Mouse (Mus musculus) hindbrain, embryonic 14.5 days (tissue): Measurements from ENCODE around the gene Olfr461. TPM values are rescaled to one million over a fixed set of nuclear protein-coding genes. Genes with fewer than 3 reads are reported as not detected.

Experiments
- ATAC-seq: fragments of 200-750 bp; cut with Nextera tagmentation; 2 replicates; pipeline ENCODE4 v1.8.0; 2017; ENCODE audit warnings: moderate number of reproducible peaks, mild to moderate bottlenecking, moderate TSS enrichment, moderate library complexity; ENCODE audit not compliant: low FRiP score
- DNase-seq: peaks from one replicate; pipeline ENCODE4 v3.0.0-alpha.2; 2015; ENCODE audit warnings: low spot score
- H3K27ac ChIP-seq: fragments of 300-500 bp; sonication (generic); 2 replicates; pipeline ENCODE4 v1.5.1; 2014; ENCODE audit warnings: mild to moderate bottlenecking, moderate library complexity
- H3K27me3 ChIP-seq: fragments of 300-500 bp; sonication (generic); 2 replicates; pipeline ENCODE4 v1.6.1; 2014; ENCODE audit warnings: mild to moderate bottlenecking, low read length, mixed read lengths; ENCODE audit not compliant: control insufficient read depth, insufficient read depth
- H3K36me3 ChIP-seq: fragments of 300-500 bp; sonication (generic); replicated peaks from 2 replicates; pipeline ENCODE4 v1.6.1; 2014; ENCODE audit not compliant: control insufficient read depth, insufficient read depth
- H3K4me1 ChIP-seq: fragments of 300-500 bp; sonication (generic); replicated peaks from 2 replicates; pipeline ENCODE4 v1.6.1; 2014; ENCODE audit warnings: antibody characterized with exemption, low read length, mixed read lengths; ENCODE audit not compliant: control insufficient read depth, insufficient read depth
- H3K4me2 ChIP-seq: fragments of 300-500 bp; sonication (generic); replicated peaks from 2 replicates; pipeline ENCODE4 v1.6.1; 2014; ENCODE audit warnings: mild to moderate bottlenecking, moderate library complexity
- H3K4me3 ChIP-seq: fragments of 300-500 bp; sonication (generic); replicated peaks from 2 replicates; pipeline ENCODE4 v1.5.1; 2014; ENCODE audit warnings: mild to moderate bottlenecking, low read length
- H3K9ac ChIP-seq: fragments of 300-500 bp; sonication (generic); 2 replicates; pipeline ENCODE4 v1.6.1; 2014
- H3K9me3 ChIP-seq: fragments of 300-500 bp; sonication (generic); 2 replicates; pipeline ENCODE4 v1.6.1; 2016; ENCODE audit warnings: low read length; ENCODE audit not compliant: control insufficient read depth
- WGBS: fragments of 180-500 bp; shearing (Covaris S2); extraction: QIAGEN DNeasy Blood & Tissue Kit; methylation state at CpG from one replicate; pipeline ENCODE4 v1.1.7; 2014; 5-methylcytosine and 5-hydroxymethylcytosine counted together
- polyA plus RNA-seq: library from polyadenylated mRNA; unstranded; fragments of >200 nt; fragmentation: Nextera tagmentation; extraction: Ambion mirVana; gene quantifications from 2 replicates; pipeline ENCODE4 v1.2.1, GENCODE M21; 2014

Gene Olfr461
- polyA plus RNA-seq, 1 experiment from 2014 or later = 0.13 TPM

DNA sequence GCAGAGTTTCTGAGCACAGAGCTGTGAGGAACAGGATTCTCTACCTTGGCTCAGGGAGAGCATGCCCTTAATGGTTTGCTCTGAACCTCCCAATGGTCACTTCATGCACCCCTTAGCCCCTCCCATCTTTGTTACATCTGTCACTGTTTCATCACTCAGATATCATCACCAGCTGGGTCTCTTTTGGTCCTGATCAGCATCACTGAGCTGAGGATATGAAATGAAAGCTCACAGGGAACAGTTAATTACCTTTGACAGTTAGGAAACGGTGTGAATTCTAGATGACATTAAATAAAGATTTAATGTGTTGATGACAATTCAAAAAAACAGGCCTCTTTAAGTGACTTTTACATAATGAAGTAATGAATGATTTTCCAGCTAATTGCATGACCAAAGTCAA, 35.4 kb downstream of the Olfr461 start, which contains the start of gene Prss37:
Gene Prss37 (minus strand): TSS at position 101 of the 400 bp plus-strand sequence.
- no peaks in the 10 kb centered on the region for H3K27me3 ChIP-seq
- DNase-seq (no peak), ATAC-seq (no peak)
- H3K9me3 ChIP-seq = no peaks in the 10 kb centered on the region
- whole genome bisulfite sequencing = 60% methylated on average over 1 of the region's 1 CpGs
- no peak within 1 kb of the TSS for H3K27ac ChIP-seq
- no peaks in the 10 kb centered on the region for H3K4me1 ChIP-seq
- no peaks in the 10 kb centered on the region for H3K36me3 ChIP-seq
- H3K4me2 ChIP-seq = no peak within 1 kb of the TSS
- no peak within 1 kb of the TSS for H3K4me3 ChIP-seq
- no peak within 1 kb of the TSS for H3K9ac ChIP-seq

DNA sequence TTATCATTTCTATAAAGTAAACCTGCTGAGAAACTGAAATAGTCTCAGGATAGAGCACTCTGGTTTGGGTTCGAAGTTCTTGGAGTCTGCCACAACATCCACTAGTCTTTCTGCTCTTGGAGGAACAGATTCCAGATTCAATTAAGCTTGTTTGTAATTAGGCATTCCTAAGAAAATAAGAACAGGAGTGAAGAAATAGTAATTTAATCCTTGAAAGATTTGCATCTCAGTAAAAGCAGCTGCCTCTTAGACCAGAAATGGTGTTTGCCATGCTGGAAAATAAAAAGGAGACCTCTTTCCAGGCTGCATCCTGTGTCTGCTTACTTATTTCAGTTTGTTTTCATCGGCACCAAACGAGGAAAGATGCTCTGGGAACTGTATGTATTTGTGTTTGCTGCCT, 61.6 kb downstream of the Olfr461 start, which contains the start of gene Tas2r108:
Gene Tas2r108 (plus strand): TSS at position 301 of the 400 bp plus-strand sequence.
- no peaks in the 10 kb centered on the region for H3K9me3 ChIP-seq
- H3K4me3 ChIP-seq = no peak within 1 kb of the TSS
- no peak within 1 kb of the TSS for H3K4me2 ChIP-seq
- H3K4me1 ChIP-seq = no peaks in the 10 kb centered on the region
- no peaks in the 10 kb centered on the region for H3K36me3 ChIP-seq
- H3K27ac ChIP-seq = no peak within 1 kb of the TSS
- DNase-seq (no peak), ATAC-seq (no peak)
- H3K9ac ChIP-seq = no peak within 1 kb of the TSS
- no peaks in the 10 kb centered on the region for H3K27me3 ChIP-seq
- 90% methylated on average over 3 of the region's 3 CpGs for WGBS

Other genes with a start within 250 kb of the Olfr461 start
- gene Agk, start 229.9 kb downstream of the Olfr461 start, polyA plus RNA-seq = 54.9 and 62.9 TPM in 2 replicates
- 19.9 and 23.2 TPM in 2 replicates for gene E330009J07Rik, start 118.9 kb downstream of the Olfr461 start, polyA plus RNA-seq
- 0.13 and 0.17 TPM in 2 replicates for gene Wee2, start 116.0 kb downstream of the Olfr461 start, polyA plus RNA-seq
- 78.7 and 85.7 TPM in 2 replicates for gene Ssbp1, start 83.7 kb downstream of the Olfr461 start, polyA plus RNA-seq
- 0.24 and 0.33 TPM in 2 replicates for gene Tas2r137, start 63.8 kb downstream of the Olfr461 start, polyA plus RNA-seq
- gene Tas2r108, start 61.5 kb downstream of the Olfr461 start, polyA plus RNA-seq = not detected in 2 replicates
- gene Prss37, start 35.5 kb downstream of the Olfr461 start, polyA plus RNA-seq = not detected in 2 replicates
- not detected in 2 replicates for gene Olfr460, start 14.4 kb upstream of the Olfr461 start, polyA plus RNA-seq
- 0.25 and 0.59 TPM in 2 replicates for gene Clec5a, start 30.8 kb upstream of the Olfr461 start, polyA plus RNA-seq
- not detected in 2 replicates for gene Tas2r138, start 58.3 kb upstream of the Olfr461 start, polyA plus RNA-seq
- 0.13 and 0.28 TPM in 2 replicates for gene Mgam, start 73.8 kb upstream of the Olfr461 start, polyA plus RNA-seq